Mouse (Mus musculus): ENCODE results near the gene Shq1.

- TF ChIP-seq CTCF (conservative IDR thresholded peaks at IDR 0.05; ENCODE audit: insufficient read depth, insufficient read length, low read depth, low read length) (no peak; the same call in 1 of the 2 replicates), POLR2A (IDR thresholded peaks at IDR 0.05; ENCODE audit: low read depth, low read length) (no peak)
Observed at GRCm38 (mm10) chr6:100660395-100660794, 10.6 kb downstream of the Shq1 start.

Measured in kidney, adult 2 months (tissue).